Mouse (Mus musculus): ENCODE measurements around the gene Spryd3.
"Not testable (repeated sequence)": the region's sequence is repeated elsewhere in the genome, so short reads cannot be mapped to it uniquely, and the experiment has no call there.

DNA sequence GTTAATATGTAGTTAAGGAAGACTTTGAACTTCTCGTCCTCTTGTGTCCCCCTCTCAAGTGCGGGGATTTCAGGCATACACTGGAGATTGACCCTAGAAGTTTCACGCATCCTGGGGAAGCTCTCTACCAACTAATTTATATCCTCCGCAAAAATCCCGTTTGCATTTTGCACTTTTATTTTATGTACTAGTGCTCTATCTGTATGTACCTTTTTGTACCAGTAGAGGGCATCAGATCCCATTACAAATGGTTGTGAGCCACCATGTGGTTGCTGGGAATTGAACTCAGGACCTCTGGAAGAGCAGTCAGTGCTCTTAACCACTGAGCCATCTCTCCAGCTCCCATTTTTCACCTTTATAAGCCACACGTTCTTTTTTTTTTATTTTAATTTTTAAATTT, 19.0 kb upstream of the Spryd3 start:
- not testable (repeated sequence) for TF ChIP-seq CTCF (IDR thresholded peaks at IDR 0.05; ENCODE audit: low read depth, low read length); POLR2A (IDR thresholded peaks at IDR 0.05; ENCODE audit: borderline replicate concordance, low read depth, low read length)

Measured in bone marrow macrophage, adult 2 months (primary cell).